Mouse (Mus musculus) adrenal gland, postnatal 10 days (tissue): ENCODE results near the gene 9430038I01Rik. TPM values are rescaled to one million over a fixed set of nuclear protein-coding genes. Genes with fewer than 3 reads are reported as not detected.
"Not testable (repeated sequence)": the region's sequence is repeated elsewhere in the genome, so short reads cannot be mapped to it uniquely, and the experiment has no call there.

Experiments
- DNase-seq: peaks from one replicate; pipeline ENCODE4 v3.0.0; 2021; ENCODE audit warnings: mixed read lengths
- long read RNA-seq, 2 experiments: library from polyadenylated mRNA; stranded (forward); transcript quantifications; one replicate each; pipeline ENCODE4 v2.0.0; 2021
- total RNA-seq, 2 experiments: library from RNA; stranded (reverse); gene quantifications; 2 replicates each; pipeline ENCODE4 v1.2.3; 2021

Gene 9430038I01Rik
- 10 to 100 TPM in 1 of 2 experiments, 1 to 10 TPM in 1; 9.3 to 10.6 TPM for total RNA-seq
- long read RNA-seq, experiment 1, transcript 9430038I01Rik-201 (4 exons, 1,126 nt), result major isoform, 13 of 20 reads
- long read RNA-seq, experiment 1, partial matches to known transcripts, result 1 of 20 reads
- long read RNA-seq, experiment 1, other reads (novel, unspliced or antisense), result 4 of 20 reads
- long read RNA-seq, experiment 2, partial matches to known transcripts, result 0 of 9 reads
- long read RNA-seq, experiment 2, other reads (novel, unspliced or antisense), result 3 of 9 reads

- peak; percentile 99 for DNase-seq
Measured at GRCm38 (mm10) chr7:137410337-137411197, at the start of gene 9430038I01Rik. 9430038I01Rik (minus strand) TSS chr7:137410762.

DNA sequence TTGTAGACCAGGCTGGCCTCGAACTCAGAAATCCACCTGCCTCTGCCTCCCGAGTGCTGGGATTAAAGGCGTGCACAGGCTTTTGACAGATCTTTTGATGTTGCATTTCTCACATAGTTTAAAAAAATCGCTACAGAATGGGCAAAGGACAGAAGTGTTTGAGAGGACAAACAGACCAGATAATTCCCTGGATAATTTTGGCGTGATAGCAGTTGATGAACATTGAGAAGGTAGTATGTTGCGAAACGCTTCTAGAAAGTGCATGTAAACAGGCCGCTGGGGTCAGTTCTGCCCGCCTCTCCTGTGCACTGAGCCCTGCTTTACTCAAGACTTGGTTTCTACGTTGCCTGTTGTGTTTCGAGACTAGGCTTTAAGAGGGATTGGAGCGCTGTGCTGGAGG is 34.8 kb upstream of the 9430038I01Rik start:
- no peak for DNase-seq

GRCm38 (mm10) chr7:137442951-137443350 is 32.4 kb upstream of the 9430038I01Rik start:
- DNase-seq, result peak; percentile 14

DNA sequence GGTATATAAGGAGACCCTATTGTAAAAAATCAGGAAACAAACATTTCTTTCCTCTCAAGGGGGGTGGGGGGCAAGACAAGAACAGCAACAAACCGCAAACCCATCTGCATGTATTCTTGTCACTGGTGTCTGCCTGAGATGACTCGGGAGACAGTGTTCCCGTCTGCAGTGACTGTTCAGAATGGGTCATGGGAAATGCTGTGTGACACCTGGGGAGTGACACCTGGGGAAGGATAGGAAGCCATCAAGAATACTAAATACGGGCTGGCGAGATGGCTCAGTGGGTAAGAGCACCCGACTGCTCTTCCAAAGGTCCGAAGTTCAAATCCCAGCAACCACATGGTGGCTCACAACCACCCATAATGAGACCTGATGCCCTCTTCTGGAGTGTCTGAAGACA is 28.4 kb upstream of the 9430038I01Rik start:
- DNase-seq, result not testable (repeated sequence)

- DNase-seq, result no peak
Measured at GRCm38 (mm10) chr7:137438179-137438550, 27.6 kb upstream of the 9430038I01Rik start.

GRCm38 (mm10) chr7:137437440-137438178 is 27.0 kb upstream of the 9430038I01Rik start, which contains the start of gene Glrx3:
Glrx3 (plus strand) TSS chr7:137437614.
- DNase-seq, result peak; percentile 97

DNA sequence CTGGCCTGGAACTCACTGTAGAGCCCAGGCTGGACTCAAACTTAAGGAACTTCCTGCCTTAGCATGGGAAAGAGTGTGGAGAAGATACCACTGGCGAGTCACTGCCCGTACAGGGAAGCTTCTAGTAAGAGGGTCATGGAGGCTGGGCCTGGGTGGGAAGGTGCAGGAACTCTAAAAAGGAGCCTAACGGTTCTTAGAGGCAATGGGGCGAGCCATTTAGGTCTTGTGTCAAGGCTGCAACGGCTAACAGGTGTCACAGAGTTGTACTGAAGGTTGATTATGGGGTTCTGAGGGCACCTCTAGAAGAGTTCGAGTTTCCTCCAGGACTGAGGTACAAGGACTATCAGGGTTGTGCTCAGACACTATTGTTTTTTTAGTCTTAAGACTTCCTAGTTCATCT is 26.3 kb upstream of the 9430038I01Rik start:
- DNase-seq, result no peak

GRCm38 (mm10) chr7:137431769-137432603 is 21.4 kb upstream of the 9430038I01Rik start:
- DNase-seq, result no peak

GRCm38 (mm10) chr7:137426693-137427092 is 16.1 kb upstream of the 9430038I01Rik start:
- no peak for DNase-seq

GRCm38 (mm10) chr7:137421236-137421635 is 10.7 kb upstream of the 9430038I01Rik start:
- DNase-seq, result no peak

- no peak for DNase-seq
Measured at GRCm38 (mm10) chr7:137420550-137420949, 10.0 kb upstream of the 9430038I01Rik start.

DNA sequence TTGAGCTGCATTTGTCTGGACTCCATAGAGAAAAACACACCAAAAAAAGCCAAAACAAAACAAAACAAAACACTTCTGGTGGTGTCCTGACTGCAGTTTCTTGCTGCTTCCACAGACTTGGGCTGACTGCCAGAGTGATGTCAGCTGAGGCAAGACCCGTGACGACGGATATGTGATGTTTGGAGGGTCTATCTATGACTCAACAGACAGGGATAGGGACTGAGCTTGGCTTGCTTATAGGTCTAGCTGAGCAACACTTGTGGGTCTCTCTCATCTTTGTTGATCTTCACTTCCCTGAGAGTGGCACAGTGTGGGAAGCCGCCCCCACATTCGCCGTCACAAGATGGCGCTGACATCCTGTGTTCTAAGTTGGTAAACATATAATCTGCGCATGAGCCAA is 4.1 kb upstream of the 9430038I01Rik start:
- DNase-seq, result no peak

DNA sequence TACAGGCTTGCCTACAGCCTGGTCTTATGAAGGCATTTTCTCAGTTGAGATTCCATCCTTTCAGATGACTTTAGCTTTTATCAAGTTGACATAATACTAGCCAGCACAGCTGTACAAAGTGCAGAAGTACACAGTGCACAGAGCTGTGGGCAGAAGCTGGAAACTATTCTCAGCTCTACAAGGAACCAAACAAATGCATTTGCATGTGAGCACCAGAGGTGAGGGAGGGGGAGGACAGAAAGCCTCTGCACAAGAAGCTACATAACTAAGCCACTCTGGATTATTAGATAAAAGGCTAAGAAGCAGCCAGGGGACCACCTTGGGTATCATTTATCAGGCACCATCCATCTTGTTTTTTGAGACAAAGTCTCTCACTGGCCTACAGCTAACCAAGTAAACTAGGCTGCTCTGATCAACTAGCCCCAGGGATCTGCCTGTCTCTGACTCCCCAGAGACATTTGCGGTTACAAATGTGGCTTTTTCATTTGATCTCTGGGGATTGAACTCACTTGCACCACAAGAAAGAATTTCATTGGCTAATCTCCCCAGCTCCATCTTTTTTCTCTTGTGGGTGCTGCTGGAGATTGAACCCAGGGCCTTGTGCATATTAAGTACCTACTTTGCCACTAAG is 3.0 kb downstream of the 9430038I01Rik start:
- DNase-seq, result no peak

DNA sequence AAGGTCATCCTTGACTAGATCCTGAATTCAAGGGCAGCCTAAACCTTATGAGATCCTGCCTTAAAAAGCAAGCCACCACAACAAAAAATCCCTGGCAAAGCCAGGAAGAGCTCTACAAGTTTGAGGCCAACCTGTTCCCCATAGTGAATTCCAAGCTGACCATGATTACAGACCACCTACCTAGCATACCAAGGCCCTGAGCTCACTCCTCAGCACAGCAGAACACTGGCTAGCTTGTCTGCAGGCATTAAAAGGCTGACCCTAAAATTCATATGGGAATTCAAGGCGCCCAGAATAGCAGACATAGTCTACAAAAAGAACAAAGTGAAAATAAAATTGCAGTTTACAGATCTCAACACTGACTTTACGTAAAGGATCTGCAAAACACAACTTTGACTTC is 6.4 kb downstream of the 9430038I01Rik start:
- DNase-seq, result no peak

- DNase-seq, result no peak
Measured at GRCm38 (mm10) chr7:137398973-137399372, 11.6 kb downstream of the 9430038I01Rik start.

- peak; percentile 35 for DNase-seq
Measured at GRCm38 (mm10) chr7:137397361-137397910, 13.1 kb downstream of the 9430038I01Rik start.

- no peak for DNase-seq
Measured at GRCm38 (mm10) chr7:137395421-137395820, 15.1 kb downstream of the 9430038I01Rik start.

DNA sequence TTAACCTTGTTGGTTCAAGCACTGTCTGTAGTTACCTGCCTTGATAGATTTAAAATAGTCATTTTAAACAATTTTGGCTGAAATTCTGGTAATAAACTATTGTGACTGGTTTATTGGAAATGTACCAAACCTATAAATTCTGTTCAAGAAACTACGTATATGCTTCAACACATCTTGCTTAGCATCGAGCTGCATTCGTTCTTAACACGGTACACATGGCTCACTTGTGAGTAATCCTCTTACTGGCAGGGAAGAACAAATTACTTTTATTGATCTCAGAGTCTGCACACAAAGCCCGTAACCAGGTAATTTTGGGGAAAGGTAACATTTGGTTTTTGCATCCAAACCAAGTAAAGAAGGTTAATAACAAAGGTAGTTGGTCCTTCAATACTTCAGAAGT is 22.7 kb downstream of the 9430038I01Rik start:
- DNase-seq, result no peak

DNA sequence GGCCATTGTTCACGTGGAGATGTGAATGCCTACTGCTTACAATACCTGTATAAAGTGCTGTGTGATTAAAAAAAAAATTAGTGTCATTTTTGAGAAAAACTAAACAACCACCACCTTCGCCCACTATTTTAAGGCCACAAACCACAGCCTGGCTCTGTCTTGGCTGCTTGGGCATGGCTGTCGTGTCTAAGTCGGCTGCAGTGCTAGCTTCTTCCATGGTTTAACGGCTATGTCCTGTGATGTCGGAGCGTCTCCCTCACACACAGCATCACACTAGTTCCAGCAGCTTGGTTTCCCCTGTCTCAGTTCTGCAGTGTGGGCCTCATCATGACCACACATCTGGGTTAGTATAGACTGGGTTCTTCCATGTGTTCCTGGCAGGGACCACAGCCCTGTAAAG is 35.6 kb downstream of the 9430038I01Rik start:
- DNase-seq, result no peak

- no peak for DNase-seq
Measured at GRCm38 (mm10) chr7:137371770-137372169, 38.8 kb downstream of the 9430038I01Rik start.

- no peak for DNase-seq
Measured at GRCm38 (mm10) chr7:137370175-137370574, 40.4 kb downstream of the 9430038I01Rik start.
